Mouse (Mus musculus): ENCODE measurements around the gene Tmub1. TPM values are rescaled to one million over a fixed set of nuclear protein-coding genes. Genes with fewer than 3 reads are reported as not detected.

The Tmub1 gene
- polyA plus RNA-seq (2021): 26.4 TPM

DNA sequence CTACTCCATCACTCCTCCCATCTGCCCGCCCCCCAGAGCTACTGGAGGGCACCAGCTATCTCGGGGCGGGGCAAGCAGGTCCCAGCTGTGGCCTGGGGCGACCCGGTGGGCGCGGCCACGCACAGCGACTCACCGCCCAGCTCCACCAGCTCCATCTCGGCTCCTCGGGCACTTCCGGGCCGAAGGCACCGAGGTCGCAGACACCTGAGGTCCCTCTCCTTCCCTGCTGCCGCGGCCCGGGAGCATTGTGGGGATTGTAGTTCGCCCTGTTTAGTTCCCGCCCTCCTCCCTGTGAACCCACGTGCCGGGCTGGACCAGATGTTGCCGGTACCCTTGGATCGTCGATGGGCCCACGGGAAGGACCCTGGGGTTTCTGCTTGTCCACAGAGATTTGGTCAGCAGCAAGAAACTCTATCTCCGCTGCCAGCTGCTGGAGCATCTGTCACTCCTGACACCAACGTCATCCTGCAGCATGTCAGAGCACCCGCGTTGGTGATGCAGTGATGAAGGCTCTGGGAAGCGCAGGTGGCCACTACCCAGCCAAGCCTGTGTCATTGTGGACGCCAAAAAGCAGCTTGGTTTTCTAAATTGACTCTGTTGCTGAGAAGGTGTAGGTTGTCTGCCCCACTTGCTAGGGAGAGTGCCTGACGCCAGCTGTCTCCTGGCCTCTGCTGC lies at the start of gene Tmub1:
Tmub1 (minus strand) TSS at position 231 of the 675 bp plus-strand sequence.
- no peaks in the 10 kb centered on the region for H3K27me3 ChIP-seq
- no peak for TF ChIP-seq CTCF (IDR thresholded peaks at IDR 0.05)
- DNase-seq (ENCODE audit: low read depth, low spot score) (no peak), ATAC-seq (peak; percentile 48)
- in situ Hi-C loops (cut with MboI; ENCODE audit: low pct_unique_long_range_greater_than_20kb): loop anchor here (25.0 kb wide), 1 partner anchor 1010 kb away; the partner anchor contains the start of gene Kmt2e
- ChIA-PET POLR2A (interaction anchor here (0.6 to 8.8 kb wide), 2 partner anchors 18 to 32 kb away, joined by 6 to 150 read pairs; partner anchors contain the start of genes Cdk5 and Slc4a2), CTCF (interaction anchor here (0.9 to 2.8 kb wide), 9 partner anchors 9 to 53 kb away, joined by 3 to 12 read pairs (median 4); partner anchors contain the start of genes Abcb8, Cdk5 and Slc4a2)

DNA sequence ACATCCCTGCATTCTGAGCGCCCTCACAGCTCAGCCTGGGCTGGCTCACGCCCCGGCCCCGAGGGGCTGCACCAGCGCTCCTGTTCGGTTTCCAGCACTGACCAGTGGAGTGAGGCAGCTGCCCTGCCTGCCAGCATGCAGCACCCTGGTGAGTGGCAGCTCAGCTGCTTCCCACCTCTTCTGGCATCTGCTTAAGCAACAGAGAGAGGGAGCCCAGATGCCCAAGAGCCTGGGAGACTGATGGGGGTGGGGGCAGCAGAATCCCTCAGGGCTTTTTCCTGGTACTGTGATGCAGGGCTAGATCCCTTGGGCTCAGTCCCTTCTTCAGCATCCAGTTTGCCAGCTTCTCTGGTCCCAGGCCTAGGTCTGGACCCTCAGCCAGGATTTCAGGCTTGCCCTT lies 49.1 kb upstream of the Tmub1 start:
- DNase-seq (ENCODE audit: low read depth, low spot score): no peak
- ChIA-PET POLR2A (no interaction called here), CTCF (interaction anchor here (1.1 kb wide), 1 partner anchor 11 kb away, joined by 3 read pairs; no protein-coding TSS in a partner anchor)
- in situ Hi-C loops (cut with MboI; ENCODE audit: low pct_unique_long_range_greater_than_20kb): no loop called here
- no peak for ATAC-seq
- H3K27me3 ChIP-seq: no peaks in the 10 kb centered on the region
- TF ChIP-seq CTCF (IDR thresholded peaks at IDR 0.05): no peak

GRCm38 (mm10) chr5:24495019-24495418 lies 47.4 kb upstream of the Tmub1 start:
- no peaks in the 10 kb centered on the region for H3K27me3 ChIP-seq
- ATAC-seq: no peak
- in situ Hi-C loops (cut with MboI; ENCODE audit: low pct_unique_long_range_greater_than_20kb): no loop called here
- ChIA-PET CTCF (no interaction called here), POLR2A (no interaction called here)
- TF ChIP-seq CTCF (IDR thresholded peaks at IDR 0.05): no peak
- DNase-seq (ENCODE audit: low read depth, low spot score): no peak

GRCm38 (mm10) chr5:24492546-24493285 lies 45.1 kb upstream of the Tmub1 start:
- ATAC-seq (no peak), DNase-seq (ENCODE audit: low read depth, low spot score) (no peak)
- in situ Hi-C loops (cut with MboI; ENCODE audit: low pct_unique_long_range_greater_than_20kb): no loop called here
- no peak for TF ChIP-seq CTCF (IDR thresholded peaks at IDR 0.05)
- CTCF ChIA-PET: interaction anchor here (0.6 to 0.8 kb wide), 3 partner anchors 18 to 98 kb away, joined by 3 read pairs; no protein-coding TSS in a partner anchor
- POLR2A ChIA-PET: interaction anchor here (1.0 kb wide), 1 partner anchor 17 kb away, joined by 3 read pairs; no protein-coding TSS in a partner anchor
- no peaks in the 10 kb centered on the region for H3K27me3 ChIP-seq

- H3K27me3 ChIP-seq: no peaks in the 10 kb centered on the region
- POLR2A ChIA-PET: no interaction called here
- ATAC-seq (no peak), DNase-seq (ENCODE audit: low read depth, low spot score) (no peak)
- no peak for TF ChIP-seq CTCF (IDR thresholded peaks at IDR 0.05)
- in situ Hi-C loops (cut with MboI; ENCODE audit: low pct_unique_long_range_greater_than_20kb): no loop called here
- CTCF ChIA-PET: interaction anchor here (1.4 to 1.8 kb wide), 3 partner anchors 8 to 20 kb away, joined by 3 to 10 read pairs (median 6); no protein-coding TSS in a partner anchor
Measured at GRCm38 (mm10) chr5:24490413-24490920, 42.8 kb upstream of the Tmub1 start.

GRCm38 (mm10) chr5:24486738-24487137 lies 39.1 kb upstream of the Tmub1 start:
- in situ Hi-C loops (cut with MboI; ENCODE audit: low pct_unique_long_range_greater_than_20kb): no loop called here
- H3K27me3 ChIP-seq: no peaks in the 10 kb centered on the region
- CTCF ChIA-PET: interaction anchor here (1.0 to 2.1 kb wide), 4 partner anchors 15 to 256 kb away, joined by 3 to 11 read pairs (median 4); partner anchors contain the start of gene Abcb8
- POLR2A ChIA-PET: no interaction called here
- DNase-seq (ENCODE audit: low read depth, low spot score): no peak
- no peak for TF ChIP-seq CTCF (IDR thresholded peaks at IDR 0.05)
- ATAC-seq: no peak

DNA sequence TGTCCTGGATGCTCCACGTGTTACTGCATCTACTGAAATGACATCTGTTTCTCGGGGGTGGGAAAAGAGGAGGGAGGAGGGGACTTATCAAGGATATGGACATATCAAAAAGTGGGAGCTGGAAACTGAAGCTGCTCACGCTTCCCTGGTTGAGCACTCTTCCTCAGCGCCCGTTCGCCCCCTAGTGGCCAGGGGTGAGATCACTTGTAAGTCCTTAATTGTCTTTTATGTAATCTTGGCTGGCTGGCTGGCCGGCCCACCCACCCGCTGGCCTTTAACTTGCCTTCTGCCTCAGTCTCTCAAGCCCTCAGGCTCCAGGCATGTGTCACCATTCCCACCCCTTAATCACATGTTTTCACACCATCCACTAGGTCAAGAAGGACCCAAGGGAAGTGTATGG lies 38.4 kb upstream of the Tmub1 start:
- H3K27me3 ChIP-seq: no peaks in the 10 kb centered on the region
- POLR2A ChIA-PET: interaction anchor here (1.1 kb wide), 1 partner anchor 10 kb away, joined by 5 read pairs; no protein-coding TSS in a partner anchor
- CTCF ChIA-PET: interaction anchor here (0.6 to 2.1 kb wide), 14 partner anchors 10 to 92 kb away, joined by 3 to 11 read pairs (median 3); partner anchors contain the start of genes Abcb8, Fastk and Tmub1
- DNase-seq (ENCODE audit: low read depth, low spot score) (no peak), ATAC-seq (peak; percentile 44)
- TF ChIP-seq CTCF (IDR thresholded peaks at IDR 0.05): no peak
- in situ Hi-C loops (cut with MboI; ENCODE audit: low pct_unique_long_range_greater_than_20kb): no loop called here

GRCm38 (mm10) chr5:24484963-24485362 lies 37.3 kb upstream of the Tmub1 start:
- POLR2A ChIA-PET: interaction anchor here (0.8 to 1.1 kb wide), 2 partner anchors 9 to 92 kb away, joined by 3 to 5 read pairs; partner anchors contain the start of gene Abcb8
- DNase-seq (ENCODE audit: low read depth, low spot score) (no peak), ATAC-seq (no peak)
- in situ Hi-C loops (cut with MboI; ENCODE audit: low pct_unique_long_range_greater_than_20kb): no loop called here
- CTCF ChIA-PET: interaction anchor here (1.1 to 2.1 kb wide), 7 partner anchors 9 to 91 kb away, joined by 3 to 11 read pairs (median 5); partner anchors contain the start of genes Abcb8 and Fastk
- TF ChIP-seq CTCF (IDR thresholded peaks at IDR 0.05): no peak
- no peaks in the 10 kb centered on the region for H3K27me3 ChIP-seq

DNA sequence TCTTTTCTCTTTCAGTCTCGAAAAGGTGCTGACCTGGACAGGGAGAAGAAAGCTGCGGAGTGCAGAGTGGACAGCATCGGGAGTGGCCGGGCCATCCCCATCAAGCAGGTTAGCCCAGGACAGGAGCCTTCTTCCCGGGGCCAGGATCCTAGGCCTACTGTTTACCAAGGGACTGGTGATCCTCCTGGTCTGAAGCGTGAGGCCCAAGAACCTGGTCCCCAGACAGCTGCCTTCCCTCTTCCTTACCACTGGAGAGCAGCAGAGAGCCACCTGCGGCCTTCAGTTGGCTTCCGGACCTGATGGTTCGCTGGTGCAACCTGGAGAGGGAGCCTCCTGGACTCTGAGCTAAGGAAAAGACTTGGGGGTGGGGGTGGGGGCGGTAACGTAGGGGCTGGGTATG lies 35.7 kb upstream of the Tmub1 start:
- ATAC-seq (peak; percentile 9), DNase-seq (ENCODE audit: low read depth, low spot score) (no peak)
- in situ Hi-C loops (cut with MboI; ENCODE audit: low pct_unique_long_range_greater_than_20kb): no loop called here
- TF ChIP-seq CTCF (IDR thresholded peaks at IDR 0.05): no peak
- CTCF ChIA-PET: interaction anchor here (0.7 to 1.7 kb wide), 9 partner anchors 9 to 89 kb away, joined by 3 to 7 read pairs (median 3); partner anchors contain the start of genes Abcb8 and Tmub1
- H3K27me3 ChIP-seq: no peaks in the 10 kb centered on the region
- POLR2A ChIA-PET: no interaction called here
